Mouse (Mus musculus) central nervous system, embryonic 18 days (tissue): ENCODE results near the gene Pramef25. TPM values are rescaled to one million over a fixed set of nuclear protein-coding genes. Genes with fewer than 3 reads are reported as not detected.

Experiments used
- polyA plus RNA-seq: library from polyadenylated mRNA; depleted of rRNA; stranded (reverse); fragments of >200 nt; gene quantifications from 2 replicates; pipeline ENCODE4 v1.2.3, GENCODE M21; 2012; rRNA removed

The Pramef25 gene
- polyA plus RNA-seq, result not detected in 2 replicates

DNA sequence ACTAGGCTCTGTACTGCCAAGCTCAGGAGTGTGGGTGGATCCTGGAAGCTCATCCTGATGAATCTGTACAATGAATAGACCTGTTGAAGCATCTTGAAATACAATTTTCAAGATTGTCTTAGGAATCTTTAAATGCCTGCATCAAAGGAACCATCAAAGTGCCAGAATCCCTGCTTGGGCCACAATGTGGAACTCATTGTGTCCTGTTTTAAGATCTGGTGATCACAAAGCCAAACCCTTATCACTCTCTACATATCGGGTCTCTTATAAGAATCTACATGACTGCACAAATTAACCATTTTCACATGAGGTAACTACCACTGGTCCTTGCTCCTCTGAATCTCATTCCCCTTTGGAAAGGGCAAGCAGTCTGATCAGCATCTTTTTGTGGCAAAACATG lies at the start of gene Pramef25:
Gene Pramef25 (minus strand): TSS at position 101 of the 400 bp plus-strand sequence.

GRCm38 (mm10) chr4:143994269-143994668 lies 43.5 kb upstream of the Pramef25 start, which contains the start of gene Pramef17:
Gene Pramef17, minus strand, starts transcription at chr4:143994369.

DNA sequence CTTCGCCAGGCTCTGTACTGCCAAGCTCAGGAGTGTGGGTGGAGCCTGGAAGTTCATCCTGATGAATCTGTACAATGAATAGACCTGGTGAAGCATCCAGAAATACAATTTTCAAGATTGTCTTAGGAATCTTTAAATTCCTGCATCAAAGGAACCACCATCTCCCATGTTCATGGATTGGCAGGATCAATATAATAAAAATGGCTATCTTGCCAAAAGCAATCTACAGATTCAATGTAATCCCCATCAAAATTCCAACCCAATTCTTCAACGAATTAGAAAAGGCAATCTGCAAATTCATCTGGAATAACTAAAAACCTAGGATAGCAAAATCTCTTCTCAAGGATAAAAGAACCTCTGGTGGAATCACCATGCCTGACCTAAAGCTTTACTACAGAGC lies 16.0 kb upstream of the Pramef25 start, which contains the start of gene Gm13101:
Gene Gm13101 (minus strand): TSS at position 101 of the 400 bp plus-strand sequence.

GRCm38 (mm10) chr4:143900280-143900679 lies 50.5 kb downstream of the Pramef25 start, which contains the start of gene Pramef6:
Gene Pramef6, minus strand, starts transcription at chr4:143900380.

Other genes starting within 250 kb of the Pramef25 start
- gene Gm13089, start 248.3 kb downstream of the Pramef25 start, polyA plus RNA-seq, result not detected in 2 replicates
- not detected in 2 replicates for gene Gm13078, start 231.6 kb downstream of the Pramef25 start, polyA plus RNA-seq
- gene Gm13023, start 161.7 kb downstream of the Pramef25 start, polyA plus RNA-seq, result not detected in 2 replicates
- gene Gm13084, start 134.9 kb downstream of the Pramef25 start, polyA plus RNA-seq, result not detected in 2 replicates
- gene Gm13103, start 104.5 kb downstream of the Pramef25 start, polyA plus RNA-seq, result not detected in 2 replicates
- gene Pramef6, start 50.6 kb downstream of the Pramef25 start, polyA plus RNA-seq, result not detected in 2 replicates
- gene Gm13101, start 15.9 kb upstream of the Pramef25 start, polyA plus RNA-seq, result not detected in 2 replicates
- gene Pramef17, start 43.4 kb upstream of the Pramef25 start, polyA plus RNA-seq, result not detected in 2 replicates
- not detected in 2 replicates for gene Pramel4, start 108.1 kb upstream of the Pramef25 start, polyA plus RNA-seq
- not detected in 2 replicates for gene Gm13102, start 155.5 kb upstream of the Pramef25 start, polyA plus RNA-seq
- not detected in 2 replicates for gene Oog3, start 211.6 kb upstream of the Pramef25 start, polyA plus RNA-seq
- not detected in 2 replicates for gene Oog2, start 239.7 kb upstream of the Pramef25 start, polyA plus RNA-seq